Mouse (Mus musculus) cerebellum, adult 2 months (tissue): ENCODE results near the gene Fam122c.

Experiments used
- CTCF ChIP-seq: fragments of 200-500 bp; IDR thresholded peaks from 2 replicates; pipeline ENCODE4 v1.5.1; 2011; ENCODE audit warnings: low read depth, mild to moderate bottlenecking, control low read depth, low read length, moderate library complexity, borderline replicate concordance; ENCODE audit not compliant: insufficient read depth
- POLR2A ChIP-seq: fragments of 200-500 bp; IDR thresholded peaks from 2 replicates; pipeline ENCODE4 v1.6.1; 2011; ENCODE audit warnings: low read length, control low read depth, borderline replicate concordance; ENCODE audit not compliant: insufficient read depth

DNA sequence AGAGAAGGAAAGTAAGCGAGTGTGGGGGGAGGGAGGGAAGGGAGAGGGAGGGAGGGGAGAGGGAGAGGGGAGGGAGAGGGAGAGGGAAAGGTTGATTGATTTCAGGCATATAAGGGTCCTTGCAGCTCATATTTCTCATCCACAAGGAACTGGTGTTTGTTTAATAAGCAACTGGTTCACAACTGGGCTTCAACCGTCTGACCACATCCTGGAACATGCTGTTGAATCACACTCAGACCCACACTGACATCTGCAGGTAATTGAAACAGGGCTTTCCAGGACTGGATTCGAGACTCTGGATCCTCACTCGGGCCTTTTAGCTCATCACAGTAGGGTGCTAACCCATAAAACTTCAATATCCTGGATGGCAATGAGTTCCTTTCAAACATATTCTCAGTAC lies 39.5 kb upstream of the Fam122c start:
- TF ChIP-seq CTCF (no peak), POLR2A (no peak)
